Comparison of ENCODE assay signal across 1 mouse cellular context in genomic region chr11:97072533-97072932, GRCm38 (mm10).
TF ChIP-seq lines count a peak whose summit lies in the region.

No protein-coding gene starts in this region.

TF ChIP-seq in C2C12, 6 proteins besides CTCF, POLR2A, EP300 and RAD21:
- TF ChIP-seq FOSL1 (IDR thresholded peaks at IDR 0.05; ENCODE audit: insufficient read depth, low read length, poor library complexity, severe bottlenecking) (no peak), USF1 (IDR thresholded peaks at IDR 0.05; ENCODE audit: low read depth) (no peak), CEBPB (IDR thresholded peaks at IDR 0.05; ENCODE audit: low read depth) (no peak), MAX (IDR thresholded peaks at IDR 0.05) (no peak), MYOG (IDR thresholded peaks at IDR 0.05; ENCODE audit: control insufficient read depth, extremely low read depth, insufficient read length) (no peak), MYOD1 (IDR thresholded peaks at IDR 0.05; ENCODE audit: control insufficient read depth, insufficient read length, low read depth) (no peak)
